ENCODE assay signal across 11 mouse cellular contexts in genomic region chr5:106989181-106989580, GRCm38 (mm10). TPM values are rescaled to one million over a fixed set of nuclear protein-coding genes. Genes with fewer than 3 reads are reported as not detected.
A peak's percentile ranks its signal among the peaks of the same experiment; 100 is the strongest.
DNase-seq lines count a peak whose midpoint lies in the region; ATAC-seq and TF ChIP-seq lines count a peak whose summit lies in the region.
"Had no signal": no experiment of that assay in that cellular context is flagged by ENCODE, and none has a peak within 500 bp of the region (broad histone marks: within the 10 kb centered on the region; RNA-seq: fewer than 3 reads in every experiment).

No protein-coding gene starts in this region.

- ATAC-seq in intestine, embryonic 16.5 days: peak; percentile 65
- ATAC-seq in limb, embryonic 15.5 days (ENCODE audit: insufficient number of reproducible peaks, low FRiP score, low TSS enrichment, low read depth): no peak

- TF ChIP-seq POLR2A in lung, adult 2 months (IDR thresholded peaks at IDR 0.05; ENCODE audit: borderline replicate concordance, extremely low read depth, low read depth, low read length): no peak

- H3K36me3 ChIP-seq in intestine, embryonic 16.5 days (ENCODE audit: control insufficient read depth, insufficient read depth, low read length): 0 out of 2 replicates have a peak, but pooled peaks cover 2% of the 10 kb centered on the region
- peaks cover 8% of the 10 kb centered on the region for H3K36me3 ChIP-seq in limb, embryonic 15.5 days

- 51% methylated on average over 8 of the region's 8 CpGs for WGBS in lung, adult 2 months
- 43% methylated on average over 8 of the region's 8 CpGs for WGBS in intestine, embryonic 16.5 days
- 45% methylated on average over 8 of the region's 8 CpGs for WGBS in limb, embryonic 15.5 days

- peaks cover 9% of the 10 kb centered on the region for H3K4me1 ChIP-seq in lung, adult 2 months (ENCODE audit: control insufficient read depth, insufficient read depth, low read length)
- H3K4me1 ChIP-seq in intestine, embryonic 16.5 days (ENCODE audit: control insufficient read depth, insufficient read depth, low read length): peaks cover 11% of the 10 kb centered on the region
- peaks cover 24% of the 10 kb centered on the region for H3K4me1 ChIP-seq in limb, embryonic 15.5 days

- no peaks in the 10 kb centered on the region for H3K9me3 ChIP-seq in intestine, embryonic 16.5 days (ENCODE audit: control insufficient read depth, low read length)
- H3K9me3 ChIP-seq in limb, embryonic 15.5 days: no peaks in the 10 kb centered on the region
- H3K9me3 ChIP-seq: embryonic facial prominence, embryonic 13.5 days; liver, embryonic 15.5 days had no signal

- no peak overlapping the region for H3K4me2 ChIP-seq in intestine, embryonic 16.5 days (ENCODE audit: low read depth, low read length)
- no peak overlapping the region for H3K4me2 ChIP-seq in limb, embryonic 15.5 days
- H3K4me2 ChIP-seq: embryonic facial prominence, embryonic 13.5 days; liver, embryonic 15.5 days had no signal

- H3K4me3 ChIP-seq in lung, adult 2 months (replicated peaks; ENCODE audit: extremely low read depth, low read depth, low read length): no peak overlapping the region
- no peak overlapping the region for H3K4me3 ChIP-seq in intestine, embryonic 16.5 days (ENCODE audit: low read length)
- no peak overlapping the region for H3K4me3 ChIP-seq in limb, embryonic 15.5 days
- H3K4me3 ChIP-seq: embryonic facial prominence, embryonic 13.5 days; liver, embryonic 15.5 days had no signal

- TF ChIP-seq CTCF in lung, adult 2 months (IDR thresholded peaks at IDR 0.05; ENCODE audit: insufficient read depth, low read length): no peak

- H3K9ac ChIP-seq in intestine, embryonic 16.5 days (ENCODE audit: low read depth, low read length): no peak overlapping the region
- H3K9ac ChIP-seq in limb, embryonic 15.5 days: no peak overlapping the region
- H3K9ac ChIP-seq: embryonic facial prominence, embryonic 13.5 days; liver, embryonic 15.5 days had no signal

- DNase-seq in lung, adult 18-20 months: peak; percentile 26 to 43
- DNase-seq in lung, adult 2 months: no peak
- DNase-seq in testis, postnatal 10 days (ENCODE audit: low spot score): peak; percentile 52
- no peak for DNase-seq in layer of hippocampus, postnatal 36 days
- DNase-seq in frontal cortex, postnatal 10 days (ENCODE audit: low spot score in 2 of 2): no peak
- DNase-seq: cerebellum, adult 11 months; thymus, postnatal 36 days had no signal

- peak overlapping the region; percentile 61; the same call in 1 of the 2 replicates for H3K27ac ChIP-seq in intestine, embryonic 16.5 days (ENCODE audit: low read length)
- H3K27ac ChIP-seq in limb, embryonic 15.5 days: peak overlapping the region; percentile 5; the same call in 1 of the 2 replicates
- H3K27ac ChIP-seq: embryonic facial prominence, embryonic 13.5 days; liver, embryonic 15.5 days had no signal

- H3K27me3 ChIP-seq in intestine, embryonic 16.5 days (replicated peaks; ENCODE audit: control insufficient read depth, insufficient read depth, low read length): no peaks in the 10 kb centered on the region
- H3K27me3 ChIP-seq in limb, embryonic 15.5 days: no peaks in the 10 kb centered on the region
- H3K27me3 ChIP-seq: embryonic facial prominence, embryonic 13.5 days; liver, embryonic 15.5 days had no signal

RNA-seq across cellular contexts. Expression of gene Cdc7, which starts 25.1 kb away (rescaled TPM):
- 1.6 and 1.9 TPM in 2 replicates for polyA plus RNA-seq in lung, adult 2 months (2012; rRNA removed)
- 26.4 and 30.1 TPM in 2 replicates for polyA plus RNA-seq in intestine, embryonic 16.5 days (2015; fragmentation: Nextera tagmentation; extraction: Ambion mirVana)
- 38.7 and 38.9 TPM in 2 replicates for polyA plus RNA-seq in limb, embryonic 15.5 days (2015; fragmentation: Nextera tagmentation; extraction: Ambion mirVana)
- 10 to 100 TPM; 16.4 to 21.1 TPM for total RNA-seq in layer of hippocampus, postnatal 36 days (2021)

Comparison
In these comparisons a context has a peak if more than half of its experiments do, and no peak if none do; other contexts are left out.
1. DNase-seq: peak in lung, adult 18-20 months (2 of 2) and testis, postnatal 10 days (single experiment); none in lung, adult 2 months (single experiment), layer of hippocampus, postnatal 36 days (0 of 2) and frontal cortex, postnatal 10 days (0 of 2).